Mouse (Mus musculus) cerebellum, postnatal 25 days (tissue): ENCODE results near the gene Smad9.

Source experiments
- DNase-seq, 2 experiments: peaks; one replicate each; pipeline ENCODE4 v3.0.0; 2021; ENCODE audit warnings: mixed read lengths in 2 of 2

The Smad9 gene

DNA sequence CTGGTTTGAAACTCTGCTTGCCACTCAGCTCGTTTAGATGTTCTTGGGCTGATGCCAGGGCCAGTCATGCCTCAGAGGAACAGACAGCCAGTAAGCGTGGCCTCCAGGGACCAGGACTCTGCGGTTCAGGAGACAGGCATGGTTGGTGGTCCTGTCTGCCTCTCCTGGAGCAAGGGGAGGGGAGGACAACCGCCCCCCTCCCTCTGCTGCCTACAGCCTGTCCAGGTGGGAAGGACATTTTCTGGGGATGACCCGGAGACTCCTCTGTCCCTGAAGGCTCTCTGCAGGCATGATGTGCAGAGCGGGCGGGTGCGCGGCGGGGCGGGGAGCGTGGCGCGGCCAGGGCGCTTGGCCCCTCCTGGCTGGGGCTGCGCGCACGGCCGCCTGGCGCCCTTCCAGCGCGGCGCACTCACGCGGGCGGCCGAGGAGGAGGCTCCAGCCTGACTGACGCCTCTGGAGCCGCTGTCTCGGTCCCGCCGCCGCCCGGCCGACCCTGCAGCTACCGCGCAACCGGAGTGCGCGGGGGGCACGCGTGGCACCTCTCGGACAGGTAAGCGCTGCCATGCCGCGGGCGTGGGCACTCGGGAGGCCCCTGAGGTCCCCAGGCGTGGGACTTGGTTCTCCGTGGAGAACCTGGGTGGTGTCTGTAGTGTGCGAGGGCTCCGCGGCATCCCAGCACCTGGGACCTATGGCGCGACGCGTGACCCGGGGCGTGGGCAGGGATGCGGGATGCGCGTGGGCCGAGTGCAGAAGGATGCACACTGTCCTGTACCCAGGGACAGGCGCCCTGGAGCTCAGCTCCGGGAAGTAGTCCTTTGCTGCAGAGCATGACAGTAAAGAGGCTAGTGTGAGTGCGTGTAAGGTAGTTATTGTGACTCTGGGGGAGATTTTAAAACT, at the start of gene Smad9:
TSS of gene Smad9 (plus strand) at position 438 of the 897 bp plus-strand sequence.
- peak; percentile 74 to 83 for DNase-seq

- DNase-seq: no peak
These were observed 46.4 kb upstream of the Smad9 start for GRCm38 (mm10) chr3:54708972-54709371.

GRCm38 (mm10) chr3:54714253-54714652, 41.1 kb upstream of the Smad9 start, which contains the start of gene Gm21958:
Gene Gm21958 (minus strand): TSS chr3:54714353.
- DNase-seq: no peak

DNA sequence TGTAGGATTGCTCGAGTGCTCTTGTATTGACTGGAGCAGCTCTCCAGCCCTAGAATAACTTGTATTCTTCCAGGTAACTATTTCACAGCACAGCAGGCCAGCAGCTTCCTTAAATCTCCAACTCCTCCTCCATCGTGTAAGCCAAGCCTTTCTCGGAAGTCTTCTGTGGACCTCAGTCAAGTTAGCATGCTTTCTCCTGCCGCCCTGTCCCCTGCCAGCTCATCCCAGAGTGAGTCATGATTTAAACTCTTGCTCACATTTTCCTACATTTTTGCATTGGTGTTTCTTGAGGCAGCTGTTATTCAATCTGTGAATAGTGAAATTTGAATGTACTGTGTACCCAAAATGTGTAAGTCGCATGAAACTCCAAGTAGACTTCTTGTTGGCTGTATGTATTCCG, 39.9 kb upstream of the Smad9 start:
- no peak for DNase-seq

DNA sequence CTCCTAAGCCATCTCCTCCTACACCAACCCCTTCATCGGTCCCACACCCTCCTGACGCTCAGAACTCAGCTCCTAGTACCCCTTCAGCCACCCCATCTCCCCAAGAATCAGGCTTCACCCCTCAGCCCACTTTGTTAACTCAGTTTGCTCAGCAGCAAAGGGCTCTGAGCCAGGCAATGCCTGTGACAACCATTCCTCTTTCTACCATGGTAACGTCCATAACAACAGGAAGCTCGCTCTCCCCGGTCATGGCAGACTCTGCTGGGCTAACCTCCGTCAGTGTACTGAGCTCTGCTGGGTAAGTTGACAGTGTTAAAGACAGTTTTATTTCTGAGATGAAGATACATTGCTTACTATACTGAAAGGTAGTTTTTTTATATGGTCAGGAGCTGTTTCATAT, 38.0 kb upstream of the Smad9 start:
- DNase-seq: no peak

DNA sequence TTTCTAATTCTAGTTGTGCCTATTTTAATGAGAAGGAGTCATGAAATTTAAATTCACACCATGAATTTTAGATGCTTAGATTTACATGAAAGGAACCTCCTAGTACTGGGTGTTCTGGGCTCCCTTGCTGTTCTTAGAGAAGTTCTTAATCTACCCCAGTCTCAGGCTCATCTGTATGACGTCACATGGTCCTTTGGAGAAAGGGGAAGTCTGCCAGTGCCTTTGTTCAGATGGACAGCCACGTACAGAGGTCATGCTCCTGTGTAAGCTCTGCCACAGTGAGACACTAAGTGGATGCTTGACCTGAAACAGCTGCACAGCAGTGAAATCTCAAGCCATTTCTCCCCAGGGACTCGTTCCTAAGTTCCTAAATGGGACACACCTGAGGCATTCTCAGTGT, 36.4 kb upstream of the Smad9 start:
- no peak for DNase-seq

DNA sequence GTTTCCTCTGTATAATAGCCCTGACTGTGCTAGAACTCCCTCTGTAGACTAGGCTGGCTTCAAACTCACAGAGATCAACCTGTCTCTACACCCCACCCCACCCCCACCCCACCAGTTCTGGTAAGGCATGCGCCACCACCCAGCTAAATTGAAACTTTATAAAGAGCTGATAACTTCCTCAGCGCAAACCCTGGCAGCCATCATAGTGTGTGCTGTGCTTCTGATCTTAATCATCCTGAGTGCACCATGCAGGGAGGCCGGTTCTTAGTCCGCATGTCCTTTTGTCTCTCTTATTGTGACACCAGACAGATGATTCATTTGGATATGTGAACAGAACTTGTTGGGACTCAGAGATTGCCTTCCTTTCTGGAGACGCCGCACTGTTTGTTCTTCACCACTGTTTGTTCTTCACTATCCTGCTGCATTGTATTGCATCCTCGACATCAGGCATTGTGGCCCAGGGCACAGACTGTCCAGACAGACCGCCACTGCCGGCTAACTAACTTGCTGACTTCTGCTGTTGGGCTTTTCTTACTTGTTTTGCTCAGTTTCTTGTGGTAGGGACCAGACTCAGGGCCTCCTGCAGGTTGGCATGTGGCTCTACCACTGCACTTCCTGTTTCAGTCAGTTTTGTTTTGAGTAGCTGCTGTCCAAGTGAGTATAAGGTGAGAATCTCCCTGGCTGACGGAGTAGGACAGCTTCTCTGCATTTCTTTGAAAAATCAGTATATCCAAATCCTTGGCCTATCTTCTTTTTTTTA, 31.5 kb upstream of the Smad9 start:
- DNase-seq: no peak

GRCm38 (mm10) chr3:54725344-54725743, 30.0 kb upstream of the Smad9 start:
- no peak for DNase-seq

- no peak for DNase-seq
These were observed 27.8 kb upstream of the Smad9 start for GRCm38 (mm10) chr3:54727588-54727987.

GRCm38 (mm10) chr3:54728100-54728499, 27.3 kb upstream of the Smad9 start:
- no peak for DNase-seq

DNA sequence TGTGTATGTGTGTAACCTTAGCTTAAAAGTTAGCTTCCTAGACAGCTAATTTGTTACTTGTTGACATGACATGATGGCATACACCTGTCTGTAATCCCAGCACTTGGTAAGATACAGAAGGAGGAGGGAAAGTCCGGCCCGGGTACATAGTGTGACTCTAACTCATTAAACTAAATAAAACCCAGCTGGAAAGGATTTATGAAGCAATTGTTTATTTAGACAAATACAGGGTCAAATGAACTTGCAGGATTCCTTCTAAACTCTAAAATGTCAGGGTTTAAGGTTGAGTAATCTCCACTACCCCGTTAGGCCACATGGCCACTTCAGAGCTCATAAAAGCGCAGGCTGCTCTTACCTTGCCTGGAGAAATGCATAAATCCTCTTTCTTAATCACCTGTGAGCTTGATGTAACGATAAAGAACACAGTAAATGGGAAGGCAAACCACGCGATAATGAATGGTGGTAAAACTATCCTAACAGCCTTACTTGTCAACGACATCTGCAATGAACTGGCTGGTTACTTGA, 23.7 kb upstream of the Smad9 start:
- DNase-seq: no peak

DNA sequence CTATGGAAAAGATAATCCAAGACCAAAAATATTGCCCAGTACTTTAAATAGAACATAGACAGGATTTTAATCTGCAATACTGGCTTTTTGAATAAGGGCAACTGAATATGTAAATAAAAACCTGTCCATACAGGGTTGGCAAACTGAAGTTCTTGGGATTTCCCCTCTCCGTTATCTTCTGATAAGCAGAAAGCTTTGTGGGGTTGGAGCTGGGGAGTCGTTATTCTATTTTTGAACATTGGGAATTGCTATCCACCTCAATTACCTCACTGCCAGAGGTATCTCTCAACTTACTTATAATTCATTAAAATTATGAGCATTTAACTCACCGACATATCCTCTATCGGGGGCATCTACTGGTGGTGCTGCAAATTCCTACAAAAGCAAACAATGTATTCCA, 23.0 kb upstream of the Smad9 start:
- no peak for DNase-seq

DNA sequence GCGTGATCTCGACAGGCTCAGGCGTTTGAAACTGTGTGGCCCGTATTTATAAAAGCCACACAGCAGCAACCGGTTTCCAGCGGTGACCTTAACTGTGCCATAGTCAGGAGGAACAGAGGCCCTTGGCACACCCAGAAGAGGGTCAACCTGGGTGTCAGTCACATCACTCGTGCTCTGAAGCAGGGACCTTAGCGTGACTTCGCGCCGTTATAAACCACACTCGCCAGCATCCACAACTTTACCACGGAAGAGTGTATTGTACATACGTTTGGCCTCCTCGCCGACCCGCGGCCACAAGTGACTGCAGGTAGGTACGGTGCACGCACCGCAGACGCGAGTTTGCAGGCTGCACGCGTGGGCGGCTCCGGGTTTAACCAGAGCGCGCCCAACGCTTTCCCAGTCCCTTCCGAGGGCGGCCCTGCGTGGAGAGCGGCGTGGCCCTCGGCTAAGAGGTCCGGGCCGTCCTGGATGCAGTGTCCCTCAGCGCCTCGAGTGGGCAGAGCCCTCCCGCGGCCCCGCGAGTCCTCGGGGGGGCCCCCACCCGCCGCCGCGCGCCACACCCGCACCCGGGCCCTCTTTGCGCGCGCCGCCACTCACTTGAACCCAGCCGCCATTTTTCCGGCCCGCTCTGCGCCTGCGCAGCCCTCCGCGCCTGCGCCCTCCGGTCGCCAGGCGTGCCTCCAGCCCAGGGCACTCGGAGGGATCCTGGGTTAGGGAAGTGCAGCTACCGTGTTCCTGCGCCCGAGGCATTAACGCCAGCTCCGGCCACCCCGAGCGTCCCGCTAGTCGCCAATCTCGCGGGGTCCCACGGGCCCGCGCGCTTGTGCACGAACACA, 20.8 kb upstream of the Smad9 start:
- peak; percentile 95 to 96 for DNase-seq

- peak; percentile 96 to 98 for DNase-seq
These were observed 19.9 kb upstream of the Smad9 start, which contains the start of the genes Exosc8 and Alg5 for GRCm38 (mm10) chr3:54735247-54736046. Gene Exosc8 (minus strand): TSS chr3:54735393. Gene Alg5 (plus strand): TSS chr3:54735539.

DNA sequence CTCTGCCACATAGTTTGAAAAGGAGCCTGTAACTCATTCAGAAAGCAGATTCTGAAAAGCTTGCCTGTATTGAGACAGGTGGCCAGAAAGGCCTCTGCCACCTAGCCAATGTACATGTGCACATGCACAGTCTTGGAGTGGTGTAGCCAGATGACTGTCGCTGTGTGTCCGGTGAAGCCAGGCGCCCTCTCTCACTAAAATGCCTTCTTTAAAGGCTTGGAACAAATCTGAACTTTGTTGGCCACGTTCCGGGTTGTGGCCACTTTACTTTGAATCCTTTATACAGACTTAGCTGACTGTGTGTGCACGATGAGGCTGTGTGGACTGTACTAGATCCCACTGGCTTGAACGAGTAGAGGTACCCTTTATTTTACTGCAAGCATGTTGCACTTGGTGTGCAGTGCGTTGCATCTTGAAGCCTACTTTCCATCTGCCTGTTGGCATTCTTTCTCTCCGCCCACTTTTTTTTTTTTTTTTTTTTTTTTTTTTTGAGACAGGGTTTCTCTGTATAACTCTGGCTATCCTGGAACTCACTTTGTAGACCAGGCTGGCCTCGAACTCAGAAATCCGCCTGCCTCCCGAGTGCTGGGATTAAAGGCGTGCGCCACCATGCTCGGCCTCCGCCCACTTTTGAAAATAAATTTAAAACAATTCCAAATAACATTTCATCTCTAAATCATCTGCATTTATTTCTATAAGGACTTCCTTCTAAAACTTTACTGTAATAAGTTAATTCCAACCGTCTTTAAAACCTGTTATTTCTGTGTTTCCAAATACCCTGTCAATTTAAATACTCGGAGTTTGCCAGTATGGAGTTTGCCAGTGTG, 19.1 kb upstream of the Smad9 start:
- DNase-seq: peak; percentile 19 to 30

DNA sequence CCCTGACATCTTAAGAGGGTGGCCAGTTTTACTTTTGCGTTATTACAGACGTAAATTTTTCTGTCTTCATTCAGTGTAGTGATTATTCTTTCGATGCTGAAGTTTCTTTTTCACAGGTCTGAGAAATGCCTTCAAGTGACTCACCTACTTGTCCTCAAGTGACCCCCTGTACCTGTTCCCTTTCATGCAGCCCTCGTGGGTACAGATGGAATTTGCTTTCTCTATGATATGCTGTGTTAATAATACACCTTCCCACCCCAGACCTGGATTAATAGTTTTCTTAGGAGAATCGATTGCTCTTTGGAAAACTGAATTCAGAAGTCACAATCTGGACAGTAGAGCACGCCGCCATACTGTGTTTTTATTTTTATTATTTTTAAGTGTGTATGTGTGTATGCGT, 18.1 kb upstream of the Smad9 start:
- DNase-seq: no peak

GRCm38 (mm10) chr3:54741965-54742364, 13.4 kb upstream of the Smad9 start:
- no peak for DNase-seq

GRCm38 (mm10) chr3:54745799-54746198, 9.6 kb upstream of the Smad9 start:
- peak; percentile 17 to 47 for DNase-seq

GRCm38 (mm10) chr3:54753411-54753810, 2.0 kb upstream of the Smad9 start:
- DNase-seq: no peak

DNA sequence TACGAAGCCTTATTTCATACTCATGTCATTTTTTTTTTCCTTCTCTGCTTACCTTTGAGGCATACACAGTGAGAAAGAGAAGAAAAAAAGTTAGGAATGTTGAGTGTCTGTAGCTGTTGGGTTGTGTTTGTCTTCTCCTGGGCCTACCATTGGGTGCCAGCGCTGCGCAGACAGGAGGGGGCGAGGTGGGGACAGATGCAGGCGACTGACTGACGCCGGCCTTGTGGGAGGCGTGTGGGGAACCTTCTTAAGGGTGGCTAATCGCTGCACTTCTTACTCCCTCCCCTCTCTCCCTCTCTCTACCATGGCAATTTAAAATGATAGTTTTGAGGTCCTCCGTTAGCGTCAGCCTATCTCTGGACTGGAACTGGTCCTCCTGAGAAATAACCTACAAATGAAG, 676 bp downstream of the Smad9 start:
- peak; percentile 39 to 53 for DNase-seq

- no peak for DNase-seq
These were observed 2.1 kb downstream of the Smad9 start for GRCm38 (mm10) chr3:54757446-54757845.
